Mouse (Mus musculus) kidney, adult 2 months (tissue): ENCODE results near the gene Timm44. TPM values are rescaled to one million over a fixed set of nuclear protein-coding genes. Genes with fewer than 3 reads are reported as not detected.
A peak's percentile ranks its signal among the peaks of the same experiment; 100 is the strongest.

Experiments
- DNase-seq: peaks from one replicate; pipeline ENCODE4 v3.0.0; 2021
- H3K27ac ChIP-seq: fragments of 200-500 bp; 2 replicates; pipeline ENCODE4 v1.5.1; 2012; ENCODE audit warnings: low read depth, low read length, control low read depth, inconsistent platforms; ENCODE audit not compliant: insufficient read depth
- H3K27me3 ChIP-seq: fragments of 200-500 bp; replicated peaks from 2 replicates; pipeline ENCODE4 v1.6.1; 2012; ENCODE audit warnings: mild to moderate bottlenecking, moderate library complexity, low read length, inconsistent platforms; ENCODE audit not compliant: control insufficient read depth, insufficient read depth
- H3K36me3 ChIP-seq: fragments of 200-500 bp; 2 replicates; pipeline ENCODE4 v1.6.1; 2012; ENCODE audit warnings: mild to moderate bottlenecking, moderate library complexity, low read length, inconsistent platforms; ENCODE audit not compliant: control insufficient read depth, insufficient read depth
- H3K4me1 ChIP-seq: fragments of 200-500 bp; 2 replicates; pipeline ENCODE4 v1.6.1; 2011; ENCODE audit warnings: low read length; ENCODE audit not compliant: control insufficient read depth, insufficient read depth
- H3K4me3 ChIP-seq: fragments of 200-500 bp; 2 replicates; pipeline ENCODE4 v1.5.1; 2011; ENCODE audit warnings: mild to moderate bottlenecking, low read depth, low read length, control low read depth; ENCODE audit not compliant: insufficient read depth
- CTCF ChIP-seq: fragments of 200-500 bp; conservative IDR thresholded peaks from 2 replicates; pipeline ENCODE4 v1.5.1; 2011; ENCODE audit warnings: low read depth, mild to moderate bottlenecking, control low read depth, low read length, moderate library complexity, mixed read lengths; ENCODE audit not compliant: insufficient read depth, insufficient read length
- POLR2A ChIP-seq: fragments of 200-500 bp; IDR thresholded peaks from one replicate; pipeline ENCODE4 v1.6.1; 2011; ENCODE audit warnings: low read depth, low read length, control low read depth
- WGBS: fragments of 180-500 bp; shearing (Covaris S2); methylation state at CpG from one replicate; pipeline ENCODE4 v1.1.7; 2018; 5-methylcytosine and 5-hydroxymethylcytosine counted together
- polyA plus RNA-seq: library from polyadenylated mRNA; depleted of rRNA; stranded (reverse); fragments of >200 nt; gene quantifications from 2 replicates; pipeline ENCODE4 v1.2.3, GENCODE M21; 2012; rRNA removed

The Timm44 gene
- 88.1 and 91.9 TPM in 2 replicates for polyA plus RNA-seq

GRCm38 (mm10) chr8:4275275-4276110 is at the start of gene Timm44:
Gene Timm44, minus strand, starts transcription at chr8:4275913.
- WGBS: under 1% methylated on average over 39 of the region's 39 CpGs
- no peaks in the 10 kb centered on the region; the same call in 1 of the 2 replicates for H3K36me3 ChIP-seq
- TF ChIP-seq POLR2A (peak; percentile 6), CTCF (no peak)
- peak; percentile 98 for DNase-seq
- H3K27me3 ChIP-seq: no peaks in the 10 kb centered on the region
- H3K4me3 ChIP-seq: peak within 1 kb of the TSS; percentile 88
- peaks cover 9% of the 10 kb centered on the region; the same call in 1 of the 2 replicates for H3K4me1 ChIP-seq
- peak within 1 kb of the TSS; percentile 48 for H3K27ac ChIP-seq

GRCm38 (mm10) chr8:4324983-4325750 is 49.5 kb upstream of the Timm44 start, which contains the start of the genes Ccl25 and Elavl1:
Gene Ccl25, plus strand, starts transcription at chr8:4325210.
Gene Elavl1, minus strand, starts transcription at chr8:4325413.
- H3K4me3 ChIP-seq: peak within 1 kb of the TSS; percentile 82
- DNase-seq: peak; percentile 98
- peaks cover 33% of the 10 kb centered on the region for H3K4me1 ChIP-seq
- WGBS: under 1% methylated on average over 78 of the region's 78 CpGs
- no peaks in the 10 kb centered on the region for H3K27me3 ChIP-seq
- peak within 1 kb of the TSS; percentile 88 for H3K27ac ChIP-seq
- no peaks in the 10 kb centered on the region; the same call in 1 of the 2 replicates for H3K36me3 ChIP-seq
- no peak for TF ChIP-seq CTCF
- TF ChIP-seq POLR2A: peak; percentile 68

- no peaks in the 10 kb centered on the region for H3K27me3 ChIP-seq
- H3K4me1 ChIP-seq: peaks cover 38% of the 10 kb centered on the region
- TF ChIP-seq POLR2A (no peak), CTCF (no peak)
- peak overlapping the region; percentile 65 for H3K27ac ChIP-seq
- H3K36me3 ChIP-seq: no peaks in the 10 kb centered on the region; the same call in 1 of the 2 replicates
- DNase-seq: no peak
- WGBS: under 1% methylated on average over 42 of the region's 42 CpGs
- H3K4me3 ChIP-seq: peak overlapping the region; percentile 75
Observed at GRCm38 (mm10) chr8:4324525-4324924, 48.8 kb upstream of the Timm44 start.

- peaks cover 44% of the 10 kb centered on the region for H3K4me1 ChIP-seq
- no peak overlapping the region for H3K27ac ChIP-seq
- no peaks in the 10 kb centered on the region for H3K27me3 ChIP-seq
- peak overlapping the region; percentile 75 for H3K4me3 ChIP-seq
- 2% methylated on average over 6 of the region's 6 CpGs for WGBS
- H3K36me3 ChIP-seq: no peaks in the 10 kb centered on the region
- no peak for DNase-seq
- TF ChIP-seq CTCF (no peak), POLR2A (no peak)
Observed at GRCm38 (mm10) chr8:4323917-4324316, 48.2 kb upstream of the Timm44 start.

- Histone ChIP-seq H3K4me3 (no peak overlapping the region), H3K27ac (no peak overlapping the region), H3K27me3 (no peaks in the 10 kb centered on the region), H3K4me1 (peaks cover 53% of the 10 kb centered on the region), H3K36me3 (no peaks in the 10 kb centered on the region)
- DNase-seq: peak; percentile 89
- 27% methylated on average over 2 of the region's 2 CpGs for WGBS
- TF ChIP-seq CTCF: peak; percentile 92
- TF ChIP-seq POLR2A: no peak
Observed at GRCm38 (mm10) chr8:4322470-4322869, 46.8 kb upstream of the Timm44 start.

- no peaks in the 10 kb centered on the region for H3K27me3 ChIP-seq
- H3K36me3 ChIP-seq: no peaks in the 10 kb centered on the region
- peak overlapping the region; percentile 63 for H3K27ac ChIP-seq
- TF ChIP-seq CTCF (no peak), POLR2A (no peak)
- WGBS: 38% methylated on average over 2 of the region's 2 CpGs
- no peak overlapping the region for H3K4me3 ChIP-seq
- H3K4me1 ChIP-seq: peaks cover 53% of the 10 kb centered on the region
- DNase-seq: peak; percentile 26
Observed at GRCm38 (mm10) chr8:4321031-4321430, 45.3 kb upstream of the Timm44 start.
